Mouse (Mus musculus) embryonic fibroblast, embryonic 13.5 days (primary cell): ENCODE measurements around the gene Dnah8.

Source experiments
- CTCF ChIP-seq: IDR thresholded peaks from 2 replicates; pipeline ENCODE4 v1.5.1; 2011; ENCODE audit warnings: mild to moderate bottlenecking, control low read depth, low read length, moderate library complexity, borderline replicate concordance; ENCODE audit not compliant: insufficient read depth
- POLR2A ChIP-seq: IDR thresholded peaks from 2 replicates; pipeline ENCODE4 v1.6.1; 2011; ENCODE audit warnings: low read depth, mild to moderate bottlenecking, control low read depth, low read length, moderate library complexity

GRCm38 (mm10) chr17:30901627-30902026 lies 277.5 kb downstream of the Dnah8 start, which contains the start of gene Glp1r:
- TF ChIP-seq POLR2A (no peak), CTCF (no peak)
